Mouse (Mus musculus): Measurements from ENCODE around the gene Atad3a. TPM values are rescaled to one million over a fixed set of nuclear protein-coding genes. Genes with fewer than 3 reads are reported as not detected.

Gene Atad3a
- polyA plus RNA-seq (2015; fragmentation: Nextera tagmentation; extraction: Ambion mirVana): 99.0 and 101 TPM in 2 replicates

DNA sequence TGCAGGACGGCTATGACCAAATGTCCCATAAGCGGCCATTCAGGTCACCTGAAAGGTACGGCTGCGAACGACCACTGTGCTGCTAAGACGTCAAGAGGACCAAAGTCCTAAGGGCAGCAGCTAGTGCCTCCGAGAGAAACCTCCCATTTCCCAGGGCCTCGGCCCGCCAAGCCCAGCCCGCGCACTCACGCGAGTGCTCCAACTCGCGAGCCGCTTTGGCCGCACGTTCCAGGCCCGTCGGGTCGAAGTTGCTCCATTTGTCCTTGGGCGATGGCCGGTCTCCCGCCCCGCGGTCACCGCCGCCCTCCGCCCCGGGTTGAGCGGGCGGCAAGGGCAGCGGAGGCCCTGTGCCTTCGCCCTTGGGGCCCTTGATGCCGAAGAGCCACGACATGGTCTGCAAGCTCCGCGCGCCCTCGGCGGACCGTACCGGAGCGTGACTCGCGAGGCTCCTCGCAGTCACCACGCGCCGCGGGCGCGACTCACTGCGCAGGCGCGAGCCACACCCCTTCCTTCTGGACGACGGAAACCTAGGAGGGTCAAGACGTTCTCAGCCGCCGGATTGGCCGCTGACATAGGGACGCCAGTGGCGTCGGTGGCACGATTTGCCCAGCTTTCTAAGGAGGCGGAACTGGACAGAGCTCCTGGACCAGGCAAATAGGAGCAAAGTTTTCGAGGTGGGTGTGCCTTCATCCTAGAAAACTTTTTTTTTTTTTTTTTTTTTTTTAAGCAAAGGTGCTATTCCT, at the start of gene Atad3a:
Gene Atad3a, minus strand, starts transcription at position 481 of the 743 bp plus-strand sequence.
- Histone ChIP-seq H3K27ac (ENCODE audit: low read length) (peak within 1 kb of the TSS; percentile 46), H3K36me3 (ENCODE audit: control insufficient read depth, insufficient read depth, low read length) (no peaks in the 10 kb centered on the region), H3K9me3 (replicated peaks; ENCODE audit: control insufficient read depth, low read length) (no peaks in the 10 kb centered on the region), H3K27me3 (ENCODE audit: control insufficient read depth, insufficient read depth, low read length) (no peaks in the 10 kb centered on the region), H3K4me2 (ENCODE audit: low read depth, low read length) (peak within 1 kb of the TSS; percentile 94), H3K4me3 (replicated peaks; ENCODE audit: low read length) (peak within 1 kb of the TSS; percentile 82), H3K4me1 (ENCODE audit: control insufficient read depth, insufficient read depth, low read length) (peaks cover 15% of the 10 kb centered on the region), H3K9ac (ENCODE audit: low read length) (peak within 1 kb of the TSS; percentile 84)
- peak; percentile 95 for ATAC-seq (ENCODE audit: insufficient read depth, low FRiP score)
- under 1% methylated on average over 68 of the region's 68 CpGs for WGBS

DNA sequence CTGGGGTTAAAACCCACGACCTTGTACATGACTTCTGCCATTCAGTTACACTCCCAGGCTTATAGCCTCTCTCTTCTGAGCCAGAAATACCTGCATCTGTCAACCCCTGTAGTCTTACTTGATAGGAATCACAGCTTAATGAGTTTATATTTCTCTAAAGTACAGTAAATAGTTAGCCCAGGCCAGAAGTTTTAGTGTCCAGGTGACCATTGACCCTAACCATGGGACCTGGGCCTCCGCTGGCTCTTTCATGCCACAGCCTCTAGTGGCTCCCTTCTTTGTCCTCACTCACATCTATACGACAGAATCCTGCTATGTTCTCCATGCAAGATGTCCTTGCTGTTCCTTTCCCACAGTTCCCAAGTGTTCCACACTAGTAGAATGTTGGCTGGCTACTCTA, 46.9 kb upstream of the Atad3a start:
- Histone ChIP-seq H3K9me3 (replicated peaks; ENCODE audit: control insufficient read depth, low read length) (no peaks in the 10 kb centered on the region), H3K4me3 (replicated peaks; ENCODE audit: low read length) (no peak overlapping the region), H3K36me3 (ENCODE audit: control insufficient read depth, insufficient read depth, low read length) (peaks cover 20% of the 10 kb centered on the region; the same call in 1 of the 2 replicates), H3K4me2 (ENCODE audit: low read depth, low read length) (no peak overlapping the region), H3K27ac (ENCODE audit: low read length) (peak overlapping the region; percentile 26; the same call in 1 of the 2 replicates), H3K27me3 (ENCODE audit: control insufficient read depth, insufficient read depth, low read length) (no peaks in the 10 kb centered on the region), H3K9ac (ENCODE audit: low read length) (no peak overlapping the region), H3K4me1 (ENCODE audit: control insufficient read depth, insufficient read depth, low read length) (peaks cover 10% of the 10 kb centered on the region)
- 79% methylated on average over 3 of the region's 3 CpGs for WGBS
- no peak for ATAC-seq (ENCODE audit: insufficient read depth, low FRiP score)

DNA sequence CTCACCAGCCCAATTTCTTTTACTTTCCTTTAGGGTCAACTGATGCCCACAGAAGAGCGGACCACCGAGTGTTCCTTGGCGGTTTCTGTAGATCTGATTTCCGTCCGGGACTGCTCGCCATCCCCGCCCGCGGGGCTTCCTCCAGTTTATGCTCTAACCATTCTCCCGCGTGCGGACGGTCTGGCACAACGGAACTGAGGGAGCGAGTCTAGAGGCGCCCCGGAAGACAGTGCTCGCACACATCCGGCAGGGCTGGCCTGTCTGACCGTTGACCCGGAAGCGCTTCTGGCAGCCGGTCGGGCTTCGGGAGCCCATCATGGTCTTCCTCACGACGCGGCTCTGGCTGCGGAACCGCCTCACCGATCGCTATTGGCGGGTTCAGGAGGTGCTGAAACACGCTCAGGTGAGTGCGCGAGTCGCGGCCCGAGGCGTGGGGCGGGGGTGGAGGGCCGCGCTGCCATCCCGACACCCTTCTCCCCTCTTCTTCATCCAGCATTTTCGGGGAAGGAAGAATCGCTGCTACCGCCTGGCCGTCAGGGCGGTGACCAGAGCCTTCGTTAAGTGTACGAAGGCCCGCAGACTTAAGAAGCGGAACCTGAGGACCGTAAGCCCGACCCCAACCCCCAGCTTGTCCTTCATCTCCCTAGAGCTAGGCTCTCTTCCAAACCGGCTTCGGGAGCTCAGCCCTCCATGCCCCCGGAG, 42.6 kb upstream of the Atad3a start:
- H3K4me3 ChIP-seq (replicated peaks; ENCODE audit: low read length): peak overlapping the region; percentile 92
- H3K36me3 ChIP-seq (ENCODE audit: control insufficient read depth, insufficient read depth, low read length): peaks cover 8% of the 10 kb centered on the region; the same call in 1 of the 2 replicates
- peak overlapping the region; percentile 59 for H3K4me2 ChIP-seq (ENCODE audit: low read depth, low read length)
- peaks cover 4% of the 10 kb centered on the region for H3K4me1 ChIP-seq (ENCODE audit: control insufficient read depth, insufficient read depth, low read length)
- peak; percentile 98 for ATAC-seq (ENCODE audit: insufficient read depth, low FRiP score)
- H3K27me3 ChIP-seq (ENCODE audit: control insufficient read depth, insufficient read depth, low read length): no peaks in the 10 kb centered on the region
- WGBS: under 1% methylated on average over 58 of the region's 58 CpGs
- no peaks in the 10 kb centered on the region for H3K9me3 ChIP-seq (replicated peaks; ENCODE audit: control insufficient read depth, low read length)
- H3K27ac ChIP-seq (ENCODE audit: low read length): peak overlapping the region; percentile 76; the same call in 1 of the 2 replicates
- peak overlapping the region; percentile 85 for H3K9ac ChIP-seq (ENCODE audit: low read length)

DNA sequence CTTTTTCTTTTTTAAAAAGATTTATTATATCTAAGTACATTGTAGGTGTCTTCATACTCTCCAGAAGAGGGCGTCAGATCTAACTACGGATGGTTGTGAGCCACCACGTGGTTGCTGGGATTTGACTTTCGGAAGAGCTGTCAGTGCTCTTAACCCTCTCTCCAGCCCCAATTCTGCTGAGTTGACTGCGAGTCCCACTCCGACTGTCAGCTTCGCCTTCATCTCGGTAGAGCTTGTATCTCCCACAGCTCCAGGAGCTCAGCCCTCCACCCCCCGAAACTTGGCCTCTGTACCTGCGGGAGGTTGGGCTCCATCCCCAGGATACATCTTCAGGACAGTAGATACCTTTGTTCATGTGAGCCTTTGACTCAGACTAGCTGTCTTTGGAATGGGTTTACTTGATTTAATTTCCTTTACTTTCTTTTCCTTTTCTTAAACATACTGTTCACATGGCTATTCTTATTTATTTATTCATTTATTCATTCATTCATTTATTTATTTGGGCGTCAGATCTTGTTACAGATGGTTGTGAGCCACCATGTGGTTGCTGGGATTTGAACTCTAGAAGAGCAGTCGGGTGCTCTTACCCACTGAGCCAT, 41.9 kb upstream of the Atad3a start, which contains the start of gene Mrpl20:
Gene Mrpl20, plus strand, starts transcription at position 138 of the 599 bp plus-strand sequence.
- no peak for ATAC-seq (ENCODE audit: insufficient read depth, low FRiP score)
- Histone ChIP-seq H3K9ac (ENCODE audit: low read length) (peak within 1 kb of the TSS; percentile 85), H3K36me3 (ENCODE audit: control insufficient read depth, insufficient read depth, low read length) (peaks cover 1% of the 10 kb centered on the region; the same call in 1 of the 2 replicates), H3K4me1 (ENCODE audit: control insufficient read depth, insufficient read depth, low read length) (peaks cover 4% of the 10 kb centered on the region), H3K9me3 (replicated peaks; ENCODE audit: control insufficient read depth, low read length) (no peaks in the 10 kb centered on the region), H3K4me3 (replicated peaks; ENCODE audit: low read length) (peak within 1 kb of the TSS; percentile 92), H3K27me3 (ENCODE audit: control insufficient read depth, insufficient read depth, low read length) (no peaks in the 10 kb centered on the region), H3K4me2 (ENCODE audit: low read depth, low read length) (peak within 1 kb of the TSS; percentile 59), H3K27ac (ENCODE audit: low read length) (peak within 1 kb of the TSS; percentile 76; the same call in 1 of the 2 replicates)
- 8% methylated on average over 12 of the region's 12 CpGs for WGBS

DNA sequence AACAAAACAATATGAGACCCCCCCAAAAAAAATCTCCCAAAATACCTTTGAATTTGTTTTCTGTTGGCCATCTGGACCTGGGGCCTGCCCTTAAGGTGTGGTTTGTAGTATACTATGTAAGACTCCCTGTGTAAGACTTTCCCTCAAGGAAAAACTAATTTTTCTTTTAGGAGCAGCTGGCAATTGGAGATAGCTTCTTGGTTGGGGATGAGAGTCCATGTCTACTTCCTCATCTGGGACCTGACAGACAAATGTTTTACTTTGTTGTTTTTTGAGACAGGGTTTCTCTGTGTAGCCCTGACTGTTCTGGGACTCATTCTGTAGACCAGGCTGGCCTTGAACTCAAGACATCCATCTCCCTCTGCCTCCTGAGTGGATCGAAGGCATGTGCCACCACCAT, 41.2 kb upstream of the Atad3a start:
- no peak overlapping the region for H3K4me3 ChIP-seq (replicated peaks; ENCODE audit: low read length)
- H3K27ac ChIP-seq (ENCODE audit: low read length): no peak overlapping the region
- no peak overlapping the region for H3K9ac ChIP-seq (ENCODE audit: low read length)
- peaks cover 4% of the 10 kb centered on the region for H3K4me1 ChIP-seq (ENCODE audit: control insufficient read depth, insufficient read depth, low read length)
- no peak for ATAC-seq (ENCODE audit: insufficient read depth, low FRiP score)
- 93% methylated on average over 1 of the region's 1 CpGs for WGBS
- no peak overlapping the region for H3K4me2 ChIP-seq (ENCODE audit: low read depth, low read length)
- no peaks in the 10 kb centered on the region for H3K27me3 ChIP-seq (ENCODE audit: control insufficient read depth, insufficient read depth, low read length)
- H3K9me3 ChIP-seq (replicated peaks; ENCODE audit: control insufficient read depth, low read length): no peaks in the 10 kb centered on the region
- H3K36me3 ChIP-seq (ENCODE audit: control insufficient read depth, insufficient read depth, low read length): no peaks in the 10 kb centered on the region

DNA sequence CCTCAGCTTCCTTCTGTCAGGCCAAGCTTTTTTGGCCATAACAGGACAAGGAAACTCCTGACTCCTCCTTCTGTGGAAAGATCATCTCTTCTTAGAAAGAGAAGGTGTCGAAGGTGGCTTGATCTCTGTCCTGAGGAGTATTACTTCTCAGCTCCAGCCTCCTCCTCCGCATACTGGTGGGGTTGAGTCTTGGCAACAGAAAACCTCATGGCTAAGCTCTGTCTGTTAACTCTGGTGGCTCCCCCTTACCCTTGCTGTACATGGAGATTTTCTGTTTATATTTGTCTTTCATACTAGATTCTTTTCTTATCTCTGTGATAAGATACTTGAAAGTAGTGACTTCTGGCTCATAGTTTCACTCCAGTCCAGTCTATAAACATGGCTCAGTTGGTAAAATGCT, 32.8 kb upstream of the Atad3a start:
- H3K27ac ChIP-seq (ENCODE audit: low read length): no peak overlapping the region

DNA sequence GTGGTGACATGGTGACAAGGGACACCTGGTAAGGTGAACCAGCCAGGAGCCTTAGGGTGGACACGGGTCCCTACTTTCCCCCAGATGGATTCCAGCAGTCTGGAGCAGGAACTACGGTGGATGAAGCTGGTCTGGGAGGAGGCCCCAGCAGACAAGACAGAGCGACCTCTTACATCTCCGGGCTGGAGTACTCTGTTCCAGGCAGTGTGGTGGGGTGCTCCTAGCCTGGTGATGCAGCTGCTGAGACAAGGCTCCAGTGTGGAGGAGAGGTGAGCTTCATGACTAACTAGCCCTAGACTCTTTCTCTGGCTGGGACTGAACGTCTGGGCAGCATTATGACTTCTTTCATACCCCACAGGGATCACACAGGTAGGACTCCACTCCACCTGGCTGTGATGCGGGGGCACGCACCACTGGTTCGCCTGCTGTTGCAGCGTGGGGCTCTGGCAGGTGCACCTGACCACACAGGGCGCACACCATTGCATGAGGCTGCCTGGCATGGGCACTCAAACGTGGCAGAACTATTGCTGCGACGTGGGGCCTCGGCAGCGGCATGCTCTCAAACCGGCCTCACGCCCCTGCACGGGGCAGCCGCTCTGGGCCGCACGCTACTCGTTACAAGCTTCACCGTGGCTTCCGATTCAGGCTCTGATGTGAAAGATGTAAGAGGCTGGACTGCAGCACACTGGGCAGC, 30.5 kb upstream of the Atad3a start:
- Histone ChIP-seq H3K36me3 (ENCODE audit: control insufficient read depth, insufficient read depth, low read length) (no peaks in the 10 kb centered on the region), H3K4me3 (replicated peaks; ENCODE audit: low read length) (no peak overlapping the region), H3K4me1 (ENCODE audit: control insufficient read depth, insufficient read depth, low read length) (no peaks in the 10 kb centered on the region), H3K9me3 (replicated peaks; ENCODE audit: control insufficient read depth, low read length) (no peaks in the 10 kb centered on the region), H3K9ac (ENCODE audit: low read length) (no peak overlapping the region; the same call in 1 of the 2 replicates), H3K4me2 (ENCODE audit: low read depth, low read length) (no peak overlapping the region), H3K27ac (ENCODE audit: low read length) (peak overlapping the region; percentile 72), H3K27me3 (ENCODE audit: control insufficient read depth, insufficient read depth, low read length) (no peaks in the 10 kb centered on the region)
- no peak for ATAC-seq (ENCODE audit: insufficient read depth, low FRiP score)
- WGBS: 69% methylated on average over 24 of the region's 24 CpGs

More for the DNA sequence above, 32.8 kb upstream of the Atad3a start:
- Histone ChIP-seq H3K9me3 (replicated peaks; ENCODE audit: control insufficient read depth, low read length) (no peaks in the 10 kb centered on the region), H3K36me3 (ENCODE audit: control insufficient read depth, insufficient read depth, low read length) (no peaks in the 10 kb centered on the region), H3K4me2 (ENCODE audit: low read depth, low read length) (no peak overlapping the region), H3K4me3 (replicated peaks; ENCODE audit: low read length) (no peak overlapping the region), H3K27me3 (ENCODE audit: control insufficient read depth, insufficient read depth, low read length) (no peaks in the 10 kb centered on the region), H3K4me1 (ENCODE audit: control insufficient read depth, insufficient read depth, low read length) (no peaks in the 10 kb centered on the region), H3K9ac (ENCODE audit: low read length) (no peak overlapping the region)
- no peak for ATAC-seq (ENCODE audit: insufficient read depth, low FRiP score)
- 47% methylated on average over 2 of the region's 2 CpGs for WGBS

DNA sequence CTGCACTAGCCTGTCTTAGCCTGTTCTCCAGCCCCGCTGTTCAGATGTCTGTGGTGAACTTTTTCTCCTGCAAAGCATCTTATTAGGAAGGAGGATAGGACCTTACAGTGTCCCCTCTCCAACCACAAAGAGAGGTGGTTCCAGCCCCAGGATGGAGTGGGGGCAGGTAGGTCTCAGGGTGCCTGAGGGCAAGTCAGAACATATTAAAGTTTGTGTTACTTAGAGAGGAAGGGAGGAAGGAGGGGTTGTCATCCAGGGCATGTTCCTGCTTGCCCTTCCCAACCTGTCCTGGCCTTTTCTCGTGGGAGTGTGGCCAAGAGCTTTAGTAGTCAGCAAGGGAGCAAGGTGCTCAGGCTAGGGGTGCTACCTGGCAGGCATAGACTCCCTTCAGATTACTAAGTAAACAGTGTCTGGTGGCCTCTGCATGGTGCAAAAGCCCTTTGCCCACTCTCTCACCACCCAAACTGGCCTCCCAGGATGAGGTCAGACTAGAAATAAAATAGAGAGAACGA, 29.8 kb upstream of the Atad3a start:
- Histone ChIP-seq H3K9me3 (replicated peaks; ENCODE audit: control insufficient read depth, low read length) (no peaks in the 10 kb centered on the region), H3K4me3 (replicated peaks; ENCODE audit: low read length) (no peak overlapping the region), H3K4me2 (ENCODE audit: low read depth, low read length) (no peak overlapping the region), H3K27ac (ENCODE audit: low read length) (peak overlapping the region; percentile 74), H3K36me3 (ENCODE audit: control insufficient read depth, insufficient read depth, low read length) (no peaks in the 10 kb centered on the region), H3K9ac (ENCODE audit: low read length) (peak overlapping the region; percentile 14; the same call in 1 of the 2 replicates), H3K27me3 (ENCODE audit: control insufficient read depth, insufficient read depth, low read length) (no peaks in the 10 kb centered on the region), H3K4me1 (ENCODE audit: control insufficient read depth, insufficient read depth, low read length) (no peaks in the 10 kb centered on the region)
- WGBS: 35% methylated on average over 3 of the region's 3 CpGs
- peak; percentile 62 for ATAC-seq (ENCODE audit: insufficient read depth, low FRiP score)

Measured in stomach, embryonic 16.5 days (tissue).